Mouse (Mus musculus) T-helper 2 cell (primary cell): Measurements from ENCODE around the gene Zfp428.
"Not testable (repeated sequence)": the region's sequence is repeated elsewhere in the genome, so short reads cannot be mapped to it uniquely, and the experiment has no call there.

Source experiments
- in situ Hi-C: fragments of 300-600 bp; cut with MboI, MseI; formaldehyde crosslinking; loops from one replicate; pipeline ENCODE4 v1.15.1; 2025; ENCODE audit warnings: high pct_unique_total_duplicates

Zfp428 gene

GRCm38 (mm10) chr7:24519130-24519529 lies 12.3 kb downstream of the Zfp428 start:
- in situ Hi-C loops: no loop called here

- in situ Hi-C loops: not testable (repeated sequence)
Measured at GRCm38 (mm10) chr7:24520054-24520453, 13.2 kb downstream of the Zfp428 start.

GRCm38 (mm10) chr7:24522805-24523204 lies 16.0 kb downstream of the Zfp428 start:
- in situ Hi-C loops: no loop called here

GRCm38 (mm10) chr7:24523723-24524122 lies 16.9 kb downstream of the Zfp428 start:
- in situ Hi-C loops: no loop called here

- in situ Hi-C loops: no loop called here
Measured at GRCm38 (mm10) chr7:24524978-24525377, 18.2 kb downstream of the Zfp428 start.

- in situ Hi-C loops: no loop called here
Measured at GRCm38 (mm10) chr7:24525686-24526420, 19.0 kb downstream of the Zfp428 start.

- in situ Hi-C loops: no loop called here
Measured at GRCm38 (mm10) chr7:24528861-24529260, 22.1 kb downstream of the Zfp428 start.

- in situ Hi-C loops: no loop called here
Measured at GRCm38 (mm10) chr7:24529580-24529979, 22.8 kb downstream of the Zfp428 start.

- in situ Hi-C loops: loop anchor here (5.0 kb wide), 1 partner anchor 82 kb away; the partner anchor contains the start of gene Phldb3
Measured at GRCm38 (mm10) chr7:24530062-24530931, 23.5 kb downstream of the Zfp428 start, which contains the start of gene Irgq. TSS of gene Irgq (plus strand) at chr7:24530689.

- in situ Hi-C loops: loop anchor here (5.0 kb wide), 1 partner anchor 81 kb away; the partner anchor contains the start of gene Phldb3
Measured at GRCm38 (mm10) chr7:24531211-24531971, 24.6 kb downstream of the Zfp428 start.

GRCm38 (mm10) chr7:24533031-24533571 lies 26.3 kb downstream of the Zfp428 start:
- in situ Hi-C loops: loop anchor here (5.0 kb wide), 1 partner anchor 79 kb away; the partner anchor contains the start of gene Phldb3

- in situ Hi-C loops: loop anchor here (5.0 kb wide), 1 partner anchor 78 kb away; the partner anchor contains the start of gene Phldb3
Measured at GRCm38 (mm10) chr7:24533806-24534205, 27.0 kb downstream of the Zfp428 start.

GRCm38 (mm10) chr7:24534301-24534700 lies 27.5 kb downstream of the Zfp428 start:
- in situ Hi-C loops: loop anchor here (5.0 kb wide), 1 partner anchor 78 kb away; the partner anchor contains the start of gene Phldb3

GRCm38 (mm10) chr7:24537081-24537480 lies 30.3 kb downstream of the Zfp428 start:
- in situ Hi-C loops: loop anchor here (5.0 kb wide), 1 partner anchor 35 kb away; no protein-coding TSS in a partner anchor

GRCm38 (mm10) chr7:24537591-24537990 lies 30.8 kb downstream of the Zfp428 start:
- in situ Hi-C loops: loop anchor here (5.0 kb wide), 1 partner anchor 35 kb away; no protein-coding TSS in a partner anchor

GRCm38 (mm10) chr7:24538154-24538553 lies 31.3 kb downstream of the Zfp428 start:
- in situ Hi-C loops: loop anchor here (5.0 kb wide), 1 partner anchor 34 kb away; no protein-coding TSS in a partner anchor

GRCm38 (mm10) chr7:24538701-24539100 lies 31.9 kb downstream of the Zfp428 start:
- in situ Hi-C loops: loop anchor here (5.0 kb wide), 1 partner anchor 34 kb away; no protein-coding TSS in a partner anchor

GRCm38 (mm10) chr7:24539686-24540085 lies 32.9 kb downstream of the Zfp428 start:
- in situ Hi-C loops: loop anchor here (5.0 kb wide), 1 partner anchor 33 kb away; no protein-coding TSS in a partner anchor

GRCm38 (mm10) chr7:24544506-24544905 lies 37.7 kb downstream of the Zfp428 start:
- in situ Hi-C loops: no loop called here

- in situ Hi-C loops: no loop called here
Measured at GRCm38 (mm10) chr7:24546068-24546614, 39.3 kb downstream of the Zfp428 start, which contains the start of the genes Pinlyp and Xrcc1. TSS of gene Pinlyp (minus strand) at chr7:24546118. TSS of gene Xrcc1 (plus strand) at chr7:24546289.
